Mouse (Mus musculus) intestine, postnatal 0 days (tissue): ENCODE results near the gene Slco2a1. TPM values are rescaled to one million over a fixed set of nuclear protein-coding genes. Genes with fewer than 3 reads are reported as not detected.

Experiments
- ATAC-seq: fragments of 200-750 bp; cut with Nextera tagmentation; 2 replicates; pipeline ENCODE4 v1.8.0; 2017; ENCODE audit warnings: mild to moderate bottlenecking, moderate TSS enrichment, moderate library complexity
- H3K27ac ChIP-seq: fragments of 300-500 bp; sonication (generic); 2 replicates; pipeline ENCODE4 v1.5.1; 2014; ENCODE audit warnings: mild to moderate bottlenecking, low read depth, low read length, moderate library complexity
- H3K27me3 ChIP-seq: fragments of 300-500 bp; sonication (generic); replicated peaks from 2 replicates; pipeline ENCODE4 v1.6.1; 2014; ENCODE audit warnings: low read length, mixed read lengths; ENCODE audit not compliant: control insufficient read depth, insufficient read depth
- H3K36me3 ChIP-seq: fragments of 300-500 bp; sonication (generic); 2 replicates; pipeline ENCODE4 v1.6.1; 2014; ENCODE audit warnings: mild to moderate bottlenecking, moderate library complexity; ENCODE audit not compliant: control insufficient read depth, insufficient read depth
- H3K4me1 ChIP-seq: fragments of 300-500 bp; sonication (generic); replicated peaks from 2 replicates; pipeline ENCODE4 v1.6.1; 2014; ENCODE audit warnings: antibody characterized with exemption, low read length, mixed read lengths; ENCODE audit not compliant: control insufficient read depth, insufficient read depth
- H3K4me2 ChIP-seq: fragments of 300-500 bp; sonication (generic); replicated peaks from 2 replicates; pipeline ENCODE4 v1.6.1; 2014; ENCODE audit warnings: low read depth, mild to moderate bottlenecking, moderate library complexity
- H3K4me3 ChIP-seq: fragments of 300-500 bp; sonication (generic); 2 replicates; pipeline ENCODE4 v1.5.1; 2014; ENCODE audit warnings: low read depth, low read length
- H3K9ac ChIP-seq: fragments of 300-500 bp; sonication (generic); 2 replicates; pipeline ENCODE4 v1.6.1; 2014; ENCODE audit warnings: mild to moderate bottlenecking, low read depth, low read length
- H3K9me3 ChIP-seq: fragments of 300-500 bp; sonication (generic); 2 replicates; pipeline ENCODE4 v1.6.1; 2016; ENCODE audit warnings: mixed run types; ENCODE audit not compliant: control insufficient read depth
- CTCF ChIP-seq: sonication (generic); IDR thresholded peaks from 2 replicates; pipeline ENCODE4 v1.5.1; 2016; ENCODE audit warnings: low read depth, mild to moderate bottlenecking, control low read depth, antibody characterized with exemption, moderate library complexity
- WGBS: fragments of 180-500 bp; shearing (Covaris S2); extraction: QIAGEN DNeasy Blood & Tissue Kit; methylation state at CpG from one replicate; pipeline ENCODE4 v1.1.7; 2014; 5-methylcytosine and 5-hydroxymethylcytosine counted together
- polyA plus RNA-seq: library from polyadenylated mRNA; unstranded; fragments of >200 nt; fragmentation: Nextera tagmentation; extraction: Ambion mirVana; gene quantifications from 2 replicates; pipeline ENCODE4 v1.2.1, GENCODE M21; 2015

The Slco2a1 gene
- polyA plus RNA-seq, 1 experiment from 2014 or later: 45.9 TPM

DNA sequence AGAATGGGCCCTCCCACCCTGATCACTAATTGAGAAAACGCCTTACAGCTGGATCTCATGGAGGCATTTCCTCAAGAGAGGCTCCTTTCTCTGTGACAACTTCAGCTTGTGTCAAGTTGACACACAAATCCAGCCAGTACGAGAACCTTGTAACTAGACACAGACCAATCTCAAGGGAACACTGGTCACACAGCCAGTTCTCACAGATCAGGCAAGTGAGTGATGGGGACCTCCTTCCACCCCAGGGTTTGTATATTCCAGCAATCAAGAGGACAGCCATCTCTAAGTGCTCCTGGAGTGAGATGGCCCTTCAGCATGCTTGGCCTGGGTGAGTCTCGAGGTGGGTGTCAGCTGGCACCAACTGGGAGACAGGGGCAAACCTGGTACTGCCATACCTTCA lies 32.6 kb upstream of the Slco2a1 start:
- Histone ChIP-seq H3K4me3 (no peak overlapping the region), H3K4me2 (no peak overlapping the region), H3K27ac (no peak overlapping the region), H3K4me1 (no peaks in the 10 kb centered on the region), H3K27me3 (no peaks in the 10 kb centered on the region), H3K9ac (no peak overlapping the region), H3K36me3 (no peaks in the 10 kb centered on the region), H3K9me3 (no peaks in the 10 kb centered on the region)
- WGBS: 84% methylated on average over 3 of the region's 3 CpGs
- TF ChIP-seq CTCF: no peak
- ATAC-seq: no peak

DNA sequence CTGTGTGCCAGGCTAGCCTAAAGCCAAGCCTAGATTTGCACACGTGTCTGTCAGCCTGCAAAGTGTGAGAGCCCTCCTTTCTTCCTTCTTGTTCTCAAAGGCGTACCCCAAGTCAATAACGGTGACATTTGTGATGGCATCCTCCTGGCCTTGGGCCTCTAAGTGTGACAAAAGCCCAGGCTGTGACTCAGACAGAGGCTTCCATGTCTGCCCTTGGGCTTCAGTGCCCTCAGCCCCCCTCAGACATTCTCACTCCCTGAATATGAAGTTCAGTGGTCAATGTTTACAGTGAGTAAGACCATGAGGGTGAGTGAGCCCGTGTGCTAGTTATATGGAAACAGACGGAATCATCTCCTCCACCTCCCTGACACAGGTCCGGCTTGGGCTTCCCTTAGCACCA lies 29.8 kb upstream of the Slco2a1 start:
- Histone ChIP-seq H3K36me3 (no peaks in the 10 kb centered on the region), H3K9me3 (no peaks in the 10 kb centered on the region), H3K27ac (no peak overlapping the region), H3K4me2 (no peak overlapping the region), H3K4me3 (no peak overlapping the region), H3K9ac (no peak overlapping the region), H3K27me3 (no peaks in the 10 kb centered on the region), H3K4me1 (0 out of 2 replicates have a peak, but pooled peaks cover 5% of the 10 kb centered on the region)
- TF ChIP-seq CTCF: no peak
- ATAC-seq: no peak
- 72% methylated on average over 6 of the region's 6 CpGs for WGBS

DNA sequence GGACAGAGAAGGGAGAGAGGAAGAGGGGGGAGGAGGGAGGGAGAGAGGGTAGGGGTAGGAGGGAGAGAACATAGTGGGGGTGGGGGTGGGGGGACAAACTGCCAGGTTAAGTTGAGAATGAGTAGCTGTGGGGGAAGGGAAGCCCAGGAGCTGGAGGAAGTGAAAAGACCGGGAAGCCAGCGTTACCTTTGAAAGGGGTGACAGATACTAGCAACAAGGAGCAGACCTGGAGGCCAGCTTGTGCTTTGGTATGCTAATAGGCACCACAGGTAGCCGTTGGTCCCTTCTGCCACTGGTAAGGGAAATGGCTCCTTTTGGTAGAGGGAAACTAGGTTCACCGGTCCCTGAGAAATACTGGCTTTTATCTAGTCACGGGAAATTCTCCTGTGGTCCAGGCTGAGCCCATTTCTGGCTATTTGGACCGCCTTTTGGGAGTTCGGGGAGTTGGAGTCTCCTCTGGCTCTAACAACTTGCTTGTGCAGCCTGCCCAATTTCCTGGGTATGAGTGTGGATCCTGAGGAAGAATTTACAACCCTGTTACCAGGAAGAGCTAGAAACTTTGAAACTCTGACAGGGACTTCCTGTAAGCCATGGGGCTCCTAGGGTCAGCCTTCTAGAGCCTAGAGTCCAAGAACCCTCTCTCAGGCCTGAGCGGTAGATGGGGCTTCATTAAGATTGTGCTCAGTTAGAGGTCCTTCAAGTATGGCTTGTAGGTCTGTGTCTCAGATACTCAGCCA lies 27.0 kb upstream of the Slco2a1 start:
- ATAC-seq: peak; percentile 50
- no peaks in the 10 kb centered on the region for H3K9me3 ChIP-seq

DNA sequence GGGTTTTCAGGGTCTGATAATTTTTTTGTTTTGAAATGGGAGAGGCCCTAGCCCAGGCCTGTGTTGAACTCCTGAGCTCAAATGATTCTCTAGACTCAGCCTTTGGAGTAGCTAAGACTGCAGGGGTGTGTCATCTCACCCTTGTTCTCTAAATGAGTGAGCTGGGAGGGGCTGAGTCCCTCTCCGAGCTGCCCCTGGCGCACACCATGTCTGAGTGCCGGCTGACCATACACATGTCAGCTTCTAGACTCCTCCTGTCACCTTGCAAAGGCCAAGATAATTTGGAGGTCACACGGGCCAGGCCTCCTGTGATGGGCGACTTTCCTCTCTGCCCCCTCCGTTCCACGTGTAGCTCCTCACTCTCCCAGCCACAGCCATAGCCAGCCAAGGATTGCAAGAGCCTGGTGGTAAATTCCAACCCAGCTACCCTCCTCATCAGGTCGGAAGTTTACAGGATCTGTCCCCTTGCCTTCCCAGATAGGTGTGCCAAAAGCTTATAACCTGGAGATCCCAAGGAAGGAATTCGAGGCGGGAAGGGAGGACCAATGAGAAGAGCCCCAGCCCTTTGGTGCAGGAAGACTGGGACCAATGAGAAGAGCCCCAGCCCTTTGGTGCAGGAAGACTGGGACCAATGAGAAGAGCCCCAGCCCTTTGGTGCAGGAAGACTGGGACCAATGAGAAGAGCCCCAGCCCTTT lies 26.3 kb upstream of the Slco2a1 start:
- Histone ChIP-seq H3K4me2 (no peak overlapping the region), H3K4me3 (no peak overlapping the region), H3K4me1 (0 out of 2 replicates have a peak, but pooled peaks cover 5% of the 10 kb centered on the region), H3K36me3 (no peaks in the 10 kb centered on the region), H3K9me3 (no peaks in the 10 kb centered on the region), H3K27me3 (no peaks in the 10 kb centered on the region), H3K9ac (no peak overlapping the region), H3K27ac (no peak overlapping the region)
- WGBS: 75% methylated on average over 10 of the region's 10 CpGs
- peak; percentile 28; the same call in 1 of the 2 replicates for ATAC-seq
- TF ChIP-seq CTCF: no peak

More for the DNA sequence above, 27.0 kb upstream of the Slco2a1 start:
- Histone ChIP-seq H3K36me3 (no peaks in the 10 kb centered on the region), H3K27ac (no peak overlapping the region), H3K9ac (no peak overlapping the region), H3K27me3 (no peaks in the 10 kb centered on the region), H3K4me2 (no peak overlapping the region), H3K4me1 (0 out of 2 replicates have a peak, but pooled peaks cover 5% of the 10 kb centered on the region), H3K4me3 (no peak overlapping the region)
- no peak for TF ChIP-seq CTCF
- WGBS: 35% methylated on average over 8 of the region's 8 CpGs

DNA sequence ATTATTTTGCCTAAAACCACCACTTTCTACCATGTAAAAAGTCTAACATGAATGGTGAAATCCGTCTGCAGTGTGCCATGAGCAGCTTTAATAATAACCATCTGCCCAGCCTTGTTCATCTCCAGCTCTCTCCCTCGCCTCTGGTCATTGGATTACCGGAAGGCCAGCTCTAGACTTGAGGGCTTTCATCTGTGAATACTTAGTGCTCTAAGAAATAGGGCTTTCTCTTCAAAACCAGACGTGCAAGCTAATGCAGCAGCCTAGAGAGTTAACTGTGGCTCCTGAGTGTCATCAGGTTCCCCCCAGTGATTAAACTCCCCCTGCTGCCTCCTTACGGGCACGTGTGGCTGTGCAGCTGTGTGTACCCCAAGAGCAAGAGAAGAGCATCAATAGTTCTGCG lies 25.2 kb upstream of the Slco2a1 start:
- Histone ChIP-seq H3K27ac (no peak overlapping the region), H3K4me3 (no peak overlapping the region), H3K9me3 (no peaks in the 10 kb centered on the region), H3K4me2 (no peak overlapping the region), H3K4me1 (0 out of 2 replicates have a peak, but pooled peaks cover 5% of the 10 kb centered on the region), H3K27me3 (no peaks in the 10 kb centered on the region), H3K36me3 (no peaks in the 10 kb centered on the region), H3K9ac (no peak overlapping the region)
- ATAC-seq: no peak
- WGBS: 75% methylated on average over 7 of the region's 7 CpGs
- no peak for TF ChIP-seq CTCF

DNA sequence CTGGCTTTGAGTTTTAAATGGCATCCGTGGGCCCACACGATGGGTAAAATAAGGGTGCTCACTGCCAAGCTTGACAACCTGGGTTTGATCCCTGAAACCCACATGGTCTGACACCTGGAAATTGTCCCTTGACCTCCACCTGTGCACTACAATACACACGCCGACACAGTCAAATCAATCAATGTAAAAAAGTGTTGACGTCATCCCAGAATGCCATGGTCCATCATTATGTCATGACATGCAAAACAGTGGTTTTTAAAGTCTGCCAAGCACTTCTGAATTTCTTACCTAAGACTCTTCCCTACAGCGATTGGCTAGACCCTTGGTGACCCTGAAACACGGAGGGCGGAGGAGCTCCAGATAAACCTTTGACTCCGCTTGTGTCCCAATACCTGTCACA lies 23.9 kb upstream of the Slco2a1 start:
- Histone ChIP-seq H3K4me1 (0 out of 2 replicates have a peak, but pooled peaks cover 5% of the 10 kb centered on the region), H3K4me2 (no peak overlapping the region), H3K9me3 (no peaks in the 10 kb centered on the region), H3K36me3 (no peaks in the 10 kb centered on the region), H3K9ac (no peak overlapping the region), H3K27ac (no peak overlapping the region), H3K4me3 (no peak overlapping the region), H3K27me3 (no peaks in the 10 kb centered on the region)
- 87% methylated on average over 9 of the region's 9 CpGs for WGBS
- ATAC-seq: no peak
- TF ChIP-seq CTCF: no peak
